Mouse (Mus musculus) bone marrow macrophage, adult 2 months (primary cell): Measurements from ENCODE around the gene Popdc2.

Experiments used
- CTCF ChIP-seq: IDR thresholded peaks from 2 replicates; pipeline ENCODE4 v1.5.1; 2012; ENCODE audit warnings: low read depth, mild to moderate bottlenecking, low read length, moderate library complexity
- POLR2A ChIP-seq: IDR thresholded peaks from 2 replicates; pipeline ENCODE4 v1.6.1; 2012; ENCODE audit warnings: mild to moderate bottlenecking, low read depth, low read length, borderline replicate concordance

- TF ChIP-seq CTCF (no peak), POLR2A (no peak)
Measured at GRCm38 (mm10) chr16:38377546-38377945, 15.5 kb downstream of the Popdc2 start.
